Mouse (Mus musculus) liver, embryonic 11.5 days (tissue): Measurements from ENCODE around the gene S100a10. TPM values are rescaled to one million over a fixed set of nuclear protein-coding genes. Genes with fewer than 3 reads are reported as not detected.
A peak's percentile ranks its signal among the peaks of the same experiment; 100 is the strongest.

Experiments used
- ATAC-seq: fragments of 200-750 bp; cut with Nextera tagmentation; replicated peaks from 2 replicates; pipeline ENCODE4 v1.8.0; 2017; ENCODE audit warnings: moderate number of reproducible peaks, mild to moderate bottlenecking, moderate TSS enrichment, moderate library complexity; ENCODE audit not compliant: low FRiP score
- DNase-seq: peaks from one replicate; pipeline ENCODE4 v3.0.0-alpha.2; 2017; ENCODE audit warnings: low spot score
- H3K27ac ChIP-seq: fragments of 300-500 bp; sonication (generic); 2 replicates; pipeline ENCODE4 v1.5.1; 2014; ENCODE audit warnings: mild to moderate bottlenecking, low read depth, low read length, control low read depth
- H3K27me3 ChIP-seq: fragments of 300-500 bp; sonication (generic); replicated peaks from 2 replicates; pipeline ENCODE4 v1.6.1; 2014; ENCODE audit warnings: low read length, mixed read lengths; ENCODE audit not compliant: control insufficient read depth, insufficient read depth
- H3K36me3 ChIP-seq: fragments of 300-500 bp; sonication (generic); 2 replicates; pipeline ENCODE4 v1.6.1; 2014; ENCODE audit warnings: mild to moderate bottlenecking, low read length, moderate library complexity, mixed read lengths; ENCODE audit not compliant: control insufficient read depth, insufficient read depth
- H3K4me1 ChIP-seq: fragments of 300-500 bp; sonication (generic); replicated peaks from 2 replicates; pipeline ENCODE4 v1.6.1; 2014; ENCODE audit warnings: low read length, mixed read lengths; ENCODE audit not compliant: control insufficient read depth, insufficient read depth
- H3K4me2 ChIP-seq: fragments of 300-500 bp; sonication (generic); 2 replicates; pipeline ENCODE4 v1.6.1; 2014; ENCODE audit warnings: mild to moderate bottlenecking, control low read depth, moderate library complexity
- H3K4me3 ChIP-seq: fragments of 300-500 bp; sonication (generic); 2 replicates; pipeline ENCODE4 v1.5.1; 2014; ENCODE audit warnings: low read depth, low read length, control low read depth
- H3K9ac ChIP-seq: fragments of 300-500 bp; sonication (generic); 2 replicates; pipeline ENCODE4 v1.6.1; 2014; ENCODE audit warnings: low read depth, low read length, control low read depth
- H3K9me3 ChIP-seq: fragments of 300-500 bp; sonication (generic); 2 replicates; pipeline ENCODE4 v1.6.1; 2016; ENCODE audit warnings: low read length, inconsistent platforms, mixed read lengths; ENCODE audit not compliant: control insufficient read depth
- WGBS: fragments of 180-500 bp; shearing (Covaris S2); extraction: QIAGEN DNeasy Blood & Tissue Kit; methylation state at CpG from one replicate; pipeline ENCODE4 v1.1.7; 2014; 5-methylcytosine and 5-hydroxymethylcytosine counted together
- polyA plus RNA-seq: library from polyadenylated mRNA; unstranded; fragments of >200 nt; fragmentation: Nextera tagmentation; extraction: Ambion mirVana; gene quantifications from 2 replicates; pipeline ENCODE4 v1.2.1, GENCODE M21; 2014

S100a10 gene
- polyA plus RNA-seq, 1 experiment from 2014 or later, result 144 TPM

GRCm38 (mm10) chr3:93580946-93581345 lies 26.1 kb downstream of the S100a10 start:
- no peaks in the 10 kb centered on the region for H3K4me1 ChIP-seq
- H3K4me2 ChIP-seq, result no peak overlapping the region
- no peaks in the 10 kb centered on the region for H3K9me3 ChIP-seq
- no peak overlapping the region for H3K9ac ChIP-seq
- no peak overlapping the region for H3K4me3 ChIP-seq
- DNase-seq (no peak), ATAC-seq (no peak)
- H3K36me3 ChIP-seq, result no peaks in the 10 kb centered on the region
- no peak overlapping the region for H3K27ac ChIP-seq
- H3K27me3 ChIP-seq, result no peaks in the 10 kb centered on the region
- WGBS, result 58% methylated on average over 2 of the region's 2 CpGs

- H3K9ac ChIP-seq, result no peak overlapping the region
- no peak for ATAC-seq
- no peaks in the 10 kb centered on the region for H3K9me3 ChIP-seq
- no peak overlapping the region for H3K4me3 ChIP-seq
- DNase-seq, result no peak
- WGBS, result 79% methylated on average over 4 of the region's 4 CpGs
- no peaks in the 10 kb centered on the region for H3K36me3 ChIP-seq
- H3K4me1 ChIP-seq, result no peaks in the 10 kb centered on the region
- H3K27me3 ChIP-seq, result no peaks in the 10 kb centered on the region
- no peak overlapping the region for H3K27ac ChIP-seq
- H3K4me2 ChIP-seq, result no peak overlapping the region
Observed at GRCm38 (mm10) chr3:93581687-93582086, 26.8 kb downstream of the S100a10 start.

DNA sequence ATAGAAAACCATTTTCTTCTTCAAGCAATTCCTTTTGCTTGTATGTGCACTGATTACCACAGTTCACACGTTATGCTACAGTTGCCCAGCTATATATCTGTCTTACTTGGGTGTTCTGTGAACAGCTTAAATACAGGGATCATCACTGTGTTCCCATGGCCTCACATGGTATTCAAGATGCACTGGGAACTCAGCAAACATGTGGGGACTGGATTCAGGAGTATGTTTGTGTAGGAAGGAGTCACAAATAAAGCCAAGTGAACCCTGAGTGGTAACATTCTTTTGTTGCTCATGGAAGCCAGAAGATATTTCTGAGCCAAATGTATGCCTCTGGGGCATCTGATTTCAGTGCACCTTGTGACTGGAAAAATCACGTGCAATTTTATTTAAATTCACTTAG lies 28.2 kb downstream of the S100a10 start:
- Histone ChIP-seq H3K4me2 (no peak overlapping the region), H3K9ac (no peak overlapping the region), H3K9me3 (no peaks in the 10 kb centered on the region), H3K4me1 (no peaks in the 10 kb centered on the region), H3K27ac (no peak overlapping the region), H3K27me3 (no peaks in the 10 kb centered on the region), H3K4me3 (no peak overlapping the region), H3K36me3 (no peaks in the 10 kb centered on the region)
- WGBS, result 56% methylated on average over 2 of the region's 2 CpGs
- no peak for DNase-seq
- no peak for ATAC-seq

- no peaks in the 10 kb centered on the region for H3K27me3 ChIP-seq
- H3K27ac ChIP-seq, result no peak overlapping the region
- no peak overlapping the region for H3K4me2 ChIP-seq
- DNase-seq, result no peak
- H3K9me3 ChIP-seq, result no peaks in the 10 kb centered on the region
- no peak overlapping the region for H3K9ac ChIP-seq
- H3K36me3 ChIP-seq, result no peaks in the 10 kb centered on the region
- no peak overlapping the region for H3K4me3 ChIP-seq
- no peaks in the 10 kb centered on the region for H3K4me1 ChIP-seq
- 89% methylated on average over 5 of the region's 5 CpGs for WGBS
- ATAC-seq, result no peak
Observed at GRCm38 (mm10) chr3:93589629-93590028, 34.7 kb downstream of the S100a10 start.

- H3K4me3 ChIP-seq, result no peak overlapping the region
- no peaks in the 10 kb centered on the region for H3K9me3 ChIP-seq
- no peaks in the 10 kb centered on the region for H3K4me1 ChIP-seq
- no peak overlapping the region for H3K9ac ChIP-seq
- no peaks in the 10 kb centered on the region for H3K36me3 ChIP-seq
- no peaks in the 10 kb centered on the region for H3K27me3 ChIP-seq
- ATAC-seq (no peak), DNase-seq (no peak)
- H3K4me2 ChIP-seq, result no peak overlapping the region
- 76% methylated on average over 1 of the region's 1 CpGs for WGBS
- H3K27ac ChIP-seq, result no peak overlapping the region
Observed at GRCm38 (mm10) chr3:93590256-93590655, 35.4 kb downstream of the S100a10 start.

DNA sequence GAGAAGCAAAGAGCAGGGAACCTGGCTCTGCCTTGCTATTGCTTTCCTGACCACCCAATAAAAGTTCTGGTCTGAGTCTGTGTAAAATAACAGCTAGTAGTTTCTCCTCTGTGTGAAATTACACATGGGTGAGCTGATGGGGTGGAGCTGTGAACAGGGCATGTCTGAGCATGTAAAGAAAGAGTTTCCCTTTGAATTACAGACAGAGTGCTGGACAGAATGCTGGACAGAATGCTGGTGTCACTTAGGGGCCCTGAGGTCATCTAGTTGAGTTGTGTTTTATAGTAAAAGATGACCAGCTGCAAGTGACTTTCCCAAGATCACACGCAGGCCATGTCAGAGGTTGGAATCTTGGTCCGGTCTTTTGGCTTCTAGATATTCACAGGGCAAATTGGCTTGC lies 37.2 kb downstream of the S100a10 start:
- H3K27ac ChIP-seq, result no peak overlapping the region
- H3K36me3 ChIP-seq, result no peaks in the 10 kb centered on the region
- 78% methylated on average over 2 of the region's 2 CpGs for WGBS
- H3K4me1 ChIP-seq, result no peaks in the 10 kb centered on the region
- H3K4me3 ChIP-seq, result no peak overlapping the region
- H3K27me3 ChIP-seq, result no peaks in the 10 kb centered on the region
- DNase-seq, result no peak
- no peak overlapping the region for H3K4me2 ChIP-seq
- H3K9ac ChIP-seq, result no peak overlapping the region
- no peaks in the 10 kb centered on the region for H3K9me3 ChIP-seq
- ATAC-seq, result no peak

- 77% methylated on average over 4 of the region's 4 CpGs for WGBS
- Histone ChIP-seq H3K9me3 (no peaks in the 10 kb centered on the region), H3K4me2 (no peak overlapping the region), H3K9ac (no peak overlapping the region), H3K27me3 (no peaks in the 10 kb centered on the region), H3K4me1 (no peaks in the 10 kb centered on the region), H3K27ac (no peak overlapping the region), H3K36me3 (no peaks in the 10 kb centered on the region), H3K4me3 (no peak overlapping the region)
- ATAC-seq (no peak), DNase-seq (no peak)
Observed at GRCm38 (mm10) chr3:93592976-93593375, 38.1 kb downstream of the S100a10 start.

DNA sequence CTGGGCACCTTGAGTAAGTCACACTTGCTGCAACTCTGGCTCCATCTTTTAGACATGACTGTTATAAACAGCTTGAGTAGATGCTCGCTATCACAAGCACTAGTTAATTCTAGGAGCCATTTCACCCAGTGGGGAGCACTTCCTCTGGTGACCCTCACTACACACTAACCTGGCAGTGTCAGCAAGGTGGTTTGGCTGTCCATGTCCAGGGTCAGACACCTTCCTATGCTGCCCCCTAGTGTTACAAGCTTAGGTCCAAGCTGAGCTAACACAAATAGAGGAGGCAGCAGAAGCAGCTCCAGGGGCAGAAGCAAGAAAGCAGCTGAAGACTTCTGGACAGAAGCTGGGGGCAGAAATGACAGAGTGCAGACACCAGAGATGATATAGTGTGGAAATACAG lies 38.6 kb downstream of the S100a10 start:
- H3K4me3 ChIP-seq, result no peak overlapping the region
- H3K27me3 ChIP-seq, result no peaks in the 10 kb centered on the region
- no peaks in the 10 kb centered on the region for H3K4me1 ChIP-seq
- H3K9me3 ChIP-seq, result no peaks in the 10 kb centered on the region
- no peak overlapping the region for H3K4me2 ChIP-seq
- H3K36me3 ChIP-seq, result no peaks in the 10 kb centered on the region
- DNase-seq (no peak), ATAC-seq (peak; percentile 23; the same call in 1 of the 2 replicates)
- H3K27ac ChIP-seq, result no peak overlapping the region
- H3K9ac ChIP-seq, result no peak overlapping the region
- WGBS, result 41% methylated on average over 1 of the region's 1 CpGs

GRCm38 (mm10) chr3:93596632-93597031 lies 41.8 kb downstream of the S100a10 start:
- no peak for DNase-seq
- no peaks in the 10 kb centered on the region for H3K27me3 ChIP-seq
- no peaks in the 10 kb centered on the region for H3K36me3 ChIP-seq
- H3K9me3 ChIP-seq, result no peaks in the 10 kb centered on the region
- 92% methylated on average over 1 of the region's 1 CpGs for WGBS
- H3K27ac ChIP-seq, result no peak overlapping the region
- no peak overlapping the region for H3K4me2 ChIP-seq
- no peak overlapping the region for H3K9ac ChIP-seq
- ATAC-seq, result no peak
- H3K4me1 ChIP-seq, result no peaks in the 10 kb centered on the region
- H3K4me3 ChIP-seq, result no peak overlapping the region
